Mouse (Mus musculus): ENCODE results near the gene Actl10. TPM values are rescaled to one million over a fixed set of nuclear protein-coding genes. Genes with fewer than 3 reads are reported as not detected.

The Actl10 gene
- polyA plus RNA-seq, 1 experiment from 2014 or later, result not detected

- H3K27ac ChIP-seq (replicated peaks; ENCODE audit: low read depth, low read length), result no peak overlapping the region
- no peak overlapping the region for H3K9ac ChIP-seq (ENCODE audit: low read depth, low read length)
- H3K27me3 ChIP-seq (replicated peaks; ENCODE audit: control insufficient read depth, insufficient read depth, low read length), result no peaks in the 10 kb centered on the region
- peaks cover 18% of the 10 kb centered on the region for H3K36me3 ChIP-seq (ENCODE audit: control insufficient read depth, insufficient read depth, low read length)
- 48% methylated on average over 5 of the region's 5 CpGs for WGBS
- H3K4me3 ChIP-seq (ENCODE audit: low read depth, low read length), result no peak overlapping the region
- H3K4me1 ChIP-seq (ENCODE audit: control insufficient read depth, insufficient read depth, low read length), result peaks cover 24% of the 10 kb centered on the region
- H3K4me2 ChIP-seq (ENCODE audit: low read depth, low read length), result 0 out of 2 replicates have a peak overlapping the region, but pooled peaks have one; percentile 8
- DNase-seq (ENCODE audit: low spot score) (no peak), ATAC-seq (ENCODE audit: low read depth) (no peak)
- H3K9me3 ChIP-seq (ENCODE audit: control insufficient read depth, low read length), result no peaks in the 10 kb centered on the region
These were observed 5.7 kb downstream of the Actl10 start for GRCm38 (mm10) chr2:154557184-154557832.

- Histone ChIP-seq H3K27ac (replicated peaks; ENCODE audit: low read depth, low read length) (peak within 1 kb of the TSS; percentile 39; the same call in 1 of the 2 replicates), H3K27me3 (replicated peaks; ENCODE audit: control insufficient read depth, insufficient read depth, low read length) (no peaks in the 10 kb centered on the region), H3K4me1 (ENCODE audit: control insufficient read depth, insufficient read depth, low read length) (peaks cover 23% of the 10 kb centered on the region), H3K9ac (ENCODE audit: low read depth, low read length) (peak within 1 kb of the TSS; percentile 53), H3K4me2 (ENCODE audit: low read depth, low read length) (peak within 1 kb of the TSS; percentile 67), H3K9me3 (ENCODE audit: control insufficient read depth, low read length) (no peaks in the 10 kb centered on the region), H3K36me3 (ENCODE audit: control insufficient read depth, insufficient read depth, low read length) (peaks cover 29% of the 10 kb centered on the region), H3K4me3 (ENCODE audit: low read depth, low read length) (peak within 1 kb of the TSS; percentile 32)
- ATAC-seq (ENCODE audit: low read depth) (peak; percentile 71), DNase-seq (ENCODE audit: low spot score) (peak; percentile 61)
- 9% methylated on average over 16 of the region's 34 CpGs for WGBS
These were observed 6.9 kb downstream of the Actl10 start, which contains the start of gene Necab3 for GRCm38 (mm10) chr2:154558264-154559039. TSS of gene Necab3 (minus strand) at chr2:154558890.

- H3K27ac ChIP-seq (replicated peaks; ENCODE audit: low read depth, low read length), result no peak overlapping the region
- no peaks in the 10 kb centered on the region for H3K9me3 ChIP-seq (ENCODE audit: control insufficient read depth, low read length)
- H3K4me1 ChIP-seq (ENCODE audit: control insufficient read depth, insufficient read depth, low read length), result peaks cover 21% of the 10 kb centered on the region
- no peak for ATAC-seq (ENCODE audit: low read depth)
- H3K36me3 ChIP-seq (ENCODE audit: control insufficient read depth, insufficient read depth, low read length), result peaks cover 40% of the 10 kb centered on the region
- H3K27me3 ChIP-seq (replicated peaks; ENCODE audit: control insufficient read depth, insufficient read depth, low read length), result no peaks in the 10 kb centered on the region
- no peak overlapping the region for H3K4me3 ChIP-seq (ENCODE audit: low read depth, low read length)
- no peak overlapping the region for H3K4me2 ChIP-seq (ENCODE audit: low read depth, low read length)
- 83% methylated on average over 15 of the region's 22 CpGs for WGBS
- H3K9ac ChIP-seq (ENCODE audit: low read depth, low read length), result no peak overlapping the region
- peak; percentile 43 for DNase-seq (ENCODE audit: low spot score)
These were observed 12.1 kb downstream of the Actl10 start for GRCm38 (mm10) chr2:154563612-154564170.

- no peaks in the 10 kb centered on the region for H3K27me3 ChIP-seq (replicated peaks; ENCODE audit: control insufficient read depth, insufficient read depth, low read length)
- no peaks in the 10 kb centered on the region for H3K9me3 ChIP-seq (ENCODE audit: control insufficient read depth, low read length)
- no peak for ATAC-seq (ENCODE audit: low read depth)
- peaks cover 36% of the 10 kb centered on the region for H3K36me3 ChIP-seq (ENCODE audit: control insufficient read depth, insufficient read depth, low read length)
- H3K4me3 ChIP-seq (ENCODE audit: low read depth, low read length), result no peak overlapping the region
- H3K9ac ChIP-seq (ENCODE audit: low read depth, low read length), result no peak overlapping the region
- no peak overlapping the region; the same call in 1 of the 2 replicates for H3K27ac ChIP-seq (replicated peaks; ENCODE audit: low read depth, low read length)
- no peak overlapping the region for H3K4me2 ChIP-seq (ENCODE audit: low read depth, low read length)
- 78% methylated on average over 3 of the region's 3 CpGs for WGBS
- DNase-seq (ENCODE audit: low spot score), result peak; percentile 51
- peaks cover 22% of the 10 kb centered on the region for H3K4me1 ChIP-seq (ENCODE audit: control insufficient read depth, insufficient read depth, low read length)
These were observed 14.0 kb downstream of the Actl10 start for GRCm38 (mm10) chr2:154565562-154565961.

- H3K36me3 ChIP-seq (ENCODE audit: control insufficient read depth, insufficient read depth, low read length), result peaks cover 26% of the 10 kb centered on the region
- no peaks in the 10 kb centered on the region for H3K9me3 ChIP-seq (ENCODE audit: control insufficient read depth, low read length)
- 41% methylated on average over 8 of the region's 8 CpGs for WGBS
- no peak overlapping the region for H3K4me3 ChIP-seq (ENCODE audit: low read depth, low read length)
- ATAC-seq (ENCODE audit: low read depth) (no peak), DNase-seq (ENCODE audit: low spot score) (no peak)
- H3K4me2 ChIP-seq (ENCODE audit: low read depth, low read length), result no peak overlapping the region
- H3K27ac ChIP-seq (replicated peaks; ENCODE audit: low read depth, low read length), result peak overlapping the region; percentile 28; the same call in 1 of the 2 replicates
- H3K4me1 ChIP-seq (ENCODE audit: control insufficient read depth, insufficient read depth, low read length), result peaks cover 28% of the 10 kb centered on the region
- 0 out of 2 replicates have a peak overlapping the region, but pooled peaks have one; percentile 16 for H3K9ac ChIP-seq (ENCODE audit: low read depth, low read length)
- no peaks in the 10 kb centered on the region for H3K27me3 ChIP-seq (replicated peaks; ENCODE audit: control insufficient read depth, insufficient read depth, low read length)
These were observed 15.1 kb downstream of the Actl10 start for GRCm38 (mm10) chr2:154566641-154567040.

GRCm38 (mm10) chr2:154567766-154568165 is 16.2 kb downstream of the Actl10 start:
- Histone ChIP-seq H3K4me1 (ENCODE audit: control insufficient read depth, insufficient read depth, low read length) (peaks cover 32% of the 10 kb centered on the region), H3K27me3 (replicated peaks; ENCODE audit: control insufficient read depth, insufficient read depth, low read length) (no peaks in the 10 kb centered on the region), H3K9ac (ENCODE audit: low read depth, low read length) (peak overlapping the region; percentile 85), H3K27ac (replicated peaks; ENCODE audit: low read depth, low read length) (peak overlapping the region; percentile 92), H3K4me3 (ENCODE audit: low read depth, low read length) (peak overlapping the region; percentile 85), H3K9me3 (ENCODE audit: control insufficient read depth, low read length) (no peaks in the 10 kb centered on the region), H3K4me2 (ENCODE audit: low read depth, low read length) (peak overlapping the region; percentile 75), H3K36me3 (ENCODE audit: control insufficient read depth, insufficient read depth, low read length) (peaks cover 17% of the 10 kb centered on the region; the same call in 1 of the 2 replicates)
- WGBS, result 73% methylated on average over 2 of the region's 2 CpGs
- DNase-seq (ENCODE audit: low spot score) (no peak), ATAC-seq (ENCODE audit: low read depth) (no peak)

GRCm38 (mm10) chr2:154568329-154569070 is 16.9 kb downstream of the Actl10 start:
- 18% methylated on average over 10 of the region's 10 CpGs for WGBS
- peaks cover 32% of the 10 kb centered on the region for H3K4me1 ChIP-seq (ENCODE audit: control insufficient read depth, insufficient read depth, low read length)
- peak overlapping the region; percentile 85 for H3K9ac ChIP-seq (ENCODE audit: low read depth, low read length)

More at GRCm38 (mm10) chr2:154568329-154569070, 16.9 kb downstream of the Actl10 start:
- peak; percentile 64 for DNase-seq (ENCODE audit: low spot score)
- ATAC-seq (ENCODE audit: low read depth), result peak; percentile 6
- Histone ChIP-seq H3K27ac (replicated peaks; ENCODE audit: low read depth, low read length) (peak overlapping the region; percentile 92), H3K36me3 (ENCODE audit: control insufficient read depth, insufficient read depth, low read length) (peaks cover 10% of the 10 kb centered on the region; the same call in 1 of the 2 replicates), H3K27me3 (replicated peaks; ENCODE audit: control insufficient read depth, insufficient read depth, low read length) (no peaks in the 10 kb centered on the region), H3K4me3 (ENCODE audit: low read depth, low read length) (peak overlapping the region; percentile 85), H3K9me3 (ENCODE audit: control insufficient read depth, low read length) (no peaks in the 10 kb centered on the region), H3K4me2 (ENCODE audit: low read depth, low read length) (peak overlapping the region; percentile 75)

All from embryonic facial prominence, embryonic 14.5 days (tissue).